Mouse (Mus musculus): ENCODE measurements around the gene Efcab9. TPM values are rescaled to one million over a fixed set of nuclear protein-coding genes. Genes with fewer than 3 reads are reported as not detected.

Efcab9 gene
- polyA plus RNA-seq (2015; fragmentation: Nextera tagmentation; extraction: Ambion mirVana) = 0.49 TPM in 1 of 2 replicates, not detected in the other

DNA sequence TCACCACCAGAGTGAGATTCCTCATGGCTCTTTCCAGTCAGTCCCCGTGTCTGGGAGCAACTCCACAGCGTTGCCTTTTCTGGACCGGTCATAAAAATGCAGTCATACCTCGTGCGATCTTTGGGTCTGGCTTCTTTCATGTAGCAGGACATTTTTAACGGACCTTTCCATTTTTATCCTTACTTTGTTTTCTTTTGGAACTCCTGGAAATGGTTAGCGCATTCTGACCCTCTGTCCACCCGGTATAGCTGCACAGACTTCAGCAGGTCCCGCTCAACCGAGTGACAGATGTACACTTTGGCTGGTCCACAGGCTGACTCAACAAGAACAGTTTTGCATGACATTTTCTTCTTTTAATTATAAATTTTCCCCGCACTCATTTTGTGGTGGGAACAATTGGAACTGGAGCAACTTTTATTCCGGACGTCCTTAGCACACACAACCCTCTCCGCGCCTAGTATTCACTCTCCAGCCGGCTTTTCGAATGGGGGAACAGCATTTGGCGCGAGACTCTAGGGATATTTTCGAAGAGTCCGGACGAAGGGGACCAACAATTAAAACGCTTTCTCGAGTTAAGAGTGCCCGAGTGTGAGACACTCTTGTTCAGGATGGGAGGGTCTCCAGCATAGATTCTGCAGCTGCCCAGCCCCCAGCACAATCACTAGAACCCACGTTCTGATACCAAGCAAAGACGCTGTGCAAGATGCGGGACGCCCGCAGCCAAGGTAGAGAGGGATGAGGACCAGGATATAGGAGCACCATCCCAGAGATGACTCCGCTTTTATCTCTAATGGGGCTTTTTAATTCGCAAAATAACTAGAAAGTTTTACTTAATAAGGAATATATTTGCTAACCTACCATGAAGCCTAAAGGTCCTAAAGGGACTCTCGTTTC, at the start of gene Efcab9:
Gene Efcab9 (minus strand): TSS at position 211 of the 894 bp plus-strand sequence.
- H3K9ac ChIP-seq (ENCODE audit: low read depth, low read length) = peak within 1 kb of the TSS; percentile 46
- 0 out of 2 replicates have a peak within 1 kb of the TSS, but pooled peaks have one; percentile 9 for H3K27ac ChIP-seq
- no peaks in the 10 kb centered on the region for H3K9me3 ChIP-seq (replicated peaks; ENCODE audit: low read length)
- no peaks in the 10 kb centered on the region for H3K27me3 ChIP-seq (ENCODE audit: insufficient read depth, low read length)
- peak within 1 kb of the TSS; percentile 98 for H3K4me2 ChIP-seq (ENCODE audit: low read length)
- WGBS = 2% methylated on average over 33 of the region's 33 CpGs
- no peaks in the 10 kb centered on the region for H3K36me3 ChIP-seq (ENCODE audit: insufficient read depth, low read length)
- no peak for TF ChIP-seq CTCF (IDR thresholded peaks at IDR 0.05; ENCODE audit: low read depth)
- DNase-seq (ENCODE audit: low spot score) = peak; percentile 46
- peaks cover 13% of the 10 kb centered on the region; the same call in 1 of the 2 replicates for H3K4me1 ChIP-seq (replicated peaks; ENCODE audit: insufficient read depth, low read length)
- ATAC-seq (replicated peaks; ENCODE audit: low FRiP score, low read depth) = no peak
- H3K4me3 ChIP-seq (replicated peaks; ENCODE audit: low read depth, low read length) = peak within 1 kb of the TSS; percentile 58

DNA sequence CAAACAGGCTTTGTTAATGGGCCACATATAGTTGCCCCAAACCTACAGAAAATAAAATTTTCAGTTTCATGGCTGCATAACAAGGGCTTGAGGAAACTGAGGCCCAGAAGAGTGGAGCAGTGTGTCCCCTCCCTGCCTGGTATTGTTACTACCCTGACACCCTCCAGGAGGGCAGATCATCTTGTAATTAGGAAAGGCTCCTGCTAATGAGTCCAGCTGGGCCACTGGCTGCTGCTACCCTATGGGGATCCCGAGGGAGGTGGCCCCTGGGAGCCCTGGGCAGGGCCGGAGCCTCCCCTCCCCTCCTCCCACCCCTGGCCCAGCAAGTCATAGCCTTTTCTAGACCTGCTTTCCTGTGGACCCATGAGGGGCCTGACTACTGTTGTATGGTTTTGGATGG, 49.1 kb upstream of the Efcab9 start:
- Histone ChIP-seq H3K4me2 (ENCODE audit: low read length) (no peak overlapping the region), H3K9me3 (replicated peaks; ENCODE audit: low read length) (no peaks in the 10 kb centered on the region), H3K27me3 (ENCODE audit: insufficient read depth, low read length) (no peaks in the 10 kb centered on the region), H3K4me3 (replicated peaks; ENCODE audit: low read depth, low read length) (no peak overlapping the region), H3K36me3 (ENCODE audit: insufficient read depth, low read length) (no peaks in the 10 kb centered on the region), H3K27ac (no peak overlapping the region), H3K9ac (ENCODE audit: low read depth, low read length) (no peak overlapping the region), H3K4me1 (replicated peaks; ENCODE audit: insufficient read depth, low read length) (no peaks in the 10 kb centered on the region)
- TF ChIP-seq CTCF (IDR thresholded peaks at IDR 0.05; ENCODE audit: low read depth) = no peak
- ATAC-seq (replicated peaks; ENCODE audit: low FRiP score, low read depth) (no peak), DNase-seq (ENCODE audit: low spot score) (no peak)
- WGBS = 35% methylated on average over 2 of the region's 2 CpGs

- Histone ChIP-seq H3K4me3 (replicated peaks; ENCODE audit: low read depth, low read length) (no peak overlapping the region), H3K4me2 (ENCODE audit: low read length) (no peak overlapping the region), H3K36me3 (ENCODE audit: insufficient read depth, low read length) (no peaks in the 10 kb centered on the region), H3K9me3 (replicated peaks; ENCODE audit: low read length) (no peaks in the 10 kb centered on the region), H3K9ac (ENCODE audit: low read depth, low read length) (no peak overlapping the region), H3K4me1 (replicated peaks; ENCODE audit: insufficient read depth, low read length) (no peaks in the 10 kb centered on the region), H3K27ac (no peak overlapping the region), H3K27me3 (ENCODE audit: insufficient read depth, low read length) (no peaks in the 10 kb centered on the region)
- no peak; the same call in 1 of the 2 replicates for ATAC-seq (replicated peaks; ENCODE audit: low FRiP score, low read depth)
- DNase-seq (ENCODE audit: low spot score) = peak; percentile 38
- no peak for TF ChIP-seq CTCF (IDR thresholded peaks at IDR 0.05; ENCODE audit: low read depth)
- 84% methylated on average over 15 of the region's 16 CpGs for WGBS
These were observed 48.5 kb upstream of the Efcab9 start for GRCm38 (mm10) chr11:32580305-32580947.

GRCm38 (mm10) chr11:32576760-32577050, 44.8 kb upstream of the Efcab9 start:
- Histone ChIP-seq H3K27me3 (ENCODE audit: insufficient read depth, low read length) (no peaks in the 10 kb centered on the region), H3K27ac (no peak overlapping the region), H3K9ac (ENCODE audit: low read depth, low read length) (no peak overlapping the region), H3K9me3 (replicated peaks; ENCODE audit: low read length) (no peaks in the 10 kb centered on the region), H3K4me1 (replicated peaks; ENCODE audit: insufficient read depth, low read length) (no peaks in the 10 kb centered on the region), H3K4me3 (replicated peaks; ENCODE audit: low read depth, low read length) (no peak overlapping the region), H3K36me3 (ENCODE audit: insufficient read depth, low read length) (no peaks in the 10 kb centered on the region), H3K4me2 (ENCODE audit: low read length) (no peak overlapping the region)
- WGBS = 24% methylated on average over 5 of the region's 5 CpGs
- no peak for ATAC-seq (replicated peaks; ENCODE audit: low FRiP score, low read depth)
- no peak for DNase-seq (ENCODE audit: low spot score)
- TF ChIP-seq CTCF (IDR thresholded peaks at IDR 0.05; ENCODE audit: low read depth) = no peak

DNA sequence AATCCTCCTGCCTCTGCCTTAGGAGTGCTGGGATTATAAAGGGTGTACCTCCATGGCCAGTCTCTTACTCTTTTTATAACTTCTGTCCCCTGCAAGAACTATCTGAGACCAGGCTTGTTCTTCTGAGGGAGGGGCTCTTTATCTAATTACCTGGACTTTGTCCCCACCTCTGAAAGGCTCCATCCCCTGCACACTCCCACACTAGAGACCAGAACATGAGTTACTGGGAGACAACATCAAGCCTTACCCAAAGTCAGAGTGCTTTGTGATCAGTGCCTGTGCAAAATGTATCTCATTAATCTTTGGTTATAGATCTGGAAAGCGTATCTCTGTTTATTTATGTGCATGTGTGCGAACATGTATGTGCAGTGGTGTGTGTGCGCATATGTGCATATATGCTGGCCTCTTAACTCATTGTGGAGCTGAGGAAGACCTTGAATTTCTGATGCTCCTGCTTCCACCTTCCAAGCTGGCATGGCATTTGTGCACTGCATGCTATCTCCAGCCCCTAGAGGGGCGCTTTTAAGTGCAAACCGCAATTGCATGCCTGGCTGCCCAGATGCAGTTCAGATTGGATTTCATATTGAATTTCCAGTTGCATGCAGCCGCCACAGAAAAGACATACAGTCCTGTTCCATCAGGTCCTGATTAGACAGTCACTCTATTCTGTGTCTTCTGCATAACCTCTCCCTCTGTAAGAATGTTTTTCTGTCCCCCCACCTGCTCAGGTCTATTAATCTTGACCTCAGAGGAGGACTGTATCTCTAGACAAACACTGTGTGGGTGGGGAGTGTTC, 44.3 kb upstream of the Efcab9 start:
- Histone ChIP-seq H3K4me3 (replicated peaks; ENCODE audit: low read depth, low read length) (no peak overlapping the region), H3K27me3 (ENCODE audit: insufficient read depth, low read length) (no peaks in the 10 kb centered on the region), H3K4me2 (ENCODE audit: low read length) (no peak overlapping the region), H3K27ac (no peak overlapping the region), H3K4me1 (replicated peaks; ENCODE audit: insufficient read depth, low read length) (no peaks in the 10 kb centered on the region), H3K36me3 (ENCODE audit: insufficient read depth, low read length) (no peaks in the 10 kb centered on the region), H3K9ac (ENCODE audit: low read depth, low read length) (no peak overlapping the region), H3K9me3 (replicated peaks; ENCODE audit: low read length) (no peaks in the 10 kb centered on the region)
- DNase-seq (ENCODE audit: low spot score) (peak; percentile 82), ATAC-seq (replicated peaks; ENCODE audit: low FRiP score, low read depth) (peak; percentile 63)
- WGBS = 52% methylated on average over 6 of the region's 6 CpGs
- TF ChIP-seq CTCF (IDR thresholded peaks at IDR 0.05; ENCODE audit: low read depth) = no peak

GRCm38 (mm10) chr11:32573669-32574068, 41.8 kb upstream of the Efcab9 start:
- no peaks in the 10 kb centered on the region for H3K27me3 ChIP-seq (ENCODE audit: insufficient read depth, low read length)
- TF ChIP-seq CTCF (IDR thresholded peaks at IDR 0.05; ENCODE audit: low read depth) = no peak
- H3K27ac ChIP-seq = no peak overlapping the region
- H3K36me3 ChIP-seq (ENCODE audit: insufficient read depth, low read length) = no peaks in the 10 kb centered on the region
- H3K4me1 ChIP-seq (replicated peaks; ENCODE audit: insufficient read depth, low read length) = no peaks in the 10 kb centered on the region
- DNase-seq (ENCODE audit: low spot score) = no peak
- no peak for ATAC-seq (replicated peaks; ENCODE audit: low FRiP score, low read depth)
- no peak overlapping the region for H3K4me3 ChIP-seq (replicated peaks; ENCODE audit: low read depth, low read length)
- WGBS = 96% methylated on average over 2 of the region's 2 CpGs
- no peak overlapping the region for H3K9ac ChIP-seq (ENCODE audit: low read depth, low read length)
- no peaks in the 10 kb centered on the region for H3K9me3 ChIP-seq (replicated peaks; ENCODE audit: low read length)
- H3K4me2 ChIP-seq (ENCODE audit: low read length) = no peak overlapping the region
